Mouse (Mus musculus) brown adipose tissue, adult 24 weeks (tissue): ENCODE results near the gene A930004D18Rik. TPM values are rescaled to one million over a fixed set of nuclear protein-coding genes. Genes with fewer than 3 reads are reported as not detected.

Source experiments
- H3K27ac ChIP-seq: fragments of 200-500 bp; replicated peaks from 2 replicates; pipeline ENCODE4 v1.5.1; 2012; ENCODE audit warnings: low read depth, mild to moderate bottlenecking, low read length
- H3K4me1 ChIP-seq: fragments of 200-500 bp; 2 replicates; pipeline ENCODE4 v1.6.1; 2012; ENCODE audit warnings: low read length, mixed read lengths; ENCODE audit not compliant: control insufficient read depth, insufficient read depth, insufficient read length
- H3K4me3 ChIP-seq: fragments of 200-500 bp; 2 replicates; pipeline ENCODE4 v1.5.1; 2012; ENCODE audit warnings: low read depth, mild to moderate bottlenecking, low read length, moderate library complexity; ENCODE audit not compliant: insufficient read depth
- polyA plus RNA-seq: library from polyadenylated mRNA; stranded (reverse); fragments of >200 nt; gene quantifications from 2 replicates; pipeline ENCODE4 v1.2.4, GENCODE M21; 2012; ENCODE audit not compliant: missing spikeins, insufficient read depth, insufficient read length

A930004D18Rik gene
- polyA plus RNA-seq, 1 experiment, result 0.87 TPM

DNA sequence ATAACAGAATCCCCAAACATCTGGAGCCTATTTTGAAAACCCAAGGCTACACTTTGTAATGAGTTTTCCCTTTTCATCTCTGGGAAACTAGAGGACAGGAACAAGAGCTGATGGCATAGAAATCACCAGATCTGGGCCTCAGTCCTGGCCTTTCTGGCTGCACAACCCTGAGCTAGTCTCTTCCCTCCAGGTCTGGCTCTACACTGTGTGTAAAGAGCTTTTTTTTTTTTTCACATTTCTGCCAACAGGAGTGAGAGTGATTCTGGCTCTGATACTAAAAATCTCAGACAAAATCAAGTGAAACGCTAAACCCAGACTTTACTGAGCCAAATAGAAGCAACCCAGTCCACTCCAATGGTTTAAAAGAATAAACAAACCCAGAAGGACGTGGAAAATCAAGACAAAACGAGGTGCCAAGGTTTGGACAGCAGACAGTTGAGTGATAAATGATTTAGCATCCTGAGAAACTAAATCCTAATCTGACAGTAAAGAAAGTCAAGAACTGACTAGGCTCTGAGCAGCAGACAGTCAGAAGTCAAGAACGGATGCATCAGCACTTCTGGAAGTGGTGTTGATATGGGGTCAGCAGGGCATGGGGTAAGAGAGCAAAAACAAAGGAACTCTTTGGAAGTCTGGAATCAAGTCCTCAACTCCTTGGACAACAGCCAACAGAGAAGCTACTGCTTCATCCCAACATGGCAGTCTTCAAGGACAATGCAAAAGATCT lies 61.8 kb downstream of the A930004D18Rik start:
- no peak overlapping the region for H3K27ac ChIP-seq
- no peaks in the 10 kb centered on the region for H3K4me1 ChIP-seq
- H3K4me3 ChIP-seq, result no peak overlapping the region

Other genes with a start within 250 kb of the A930004D18Rik start
- not detected in 2 replicates for gene H2al2a, start 40.8 kb downstream of the A930004D18Rik start, polyA plus RNA-seq
- 0.25 and 0.55 TPM in 2 replicates for gene Skida1, start 11.3 kb upstream of the A930004D18Rik start, polyA plus RNA-seq
- 9.2 and 10.1 TPM in 2 replicates for gene Mllt10, start 17.5 kb upstream of the A930004D18Rik start, polyA plus RNA-seq